Mouse (Mus musculus) fat pad, adult 2 months (tissue): Measurements from ENCODE around the gene Lbh.

ENCODE experiments used
- DNase-seq: peaks from one replicate; pipeline ENCODE4 v3.0.0-alpha.2; 2011; ENCODE audit warnings: low read depth, low spot score; ENCODE audit errors: extremely low read depth

Gene Lbh

DNA sequence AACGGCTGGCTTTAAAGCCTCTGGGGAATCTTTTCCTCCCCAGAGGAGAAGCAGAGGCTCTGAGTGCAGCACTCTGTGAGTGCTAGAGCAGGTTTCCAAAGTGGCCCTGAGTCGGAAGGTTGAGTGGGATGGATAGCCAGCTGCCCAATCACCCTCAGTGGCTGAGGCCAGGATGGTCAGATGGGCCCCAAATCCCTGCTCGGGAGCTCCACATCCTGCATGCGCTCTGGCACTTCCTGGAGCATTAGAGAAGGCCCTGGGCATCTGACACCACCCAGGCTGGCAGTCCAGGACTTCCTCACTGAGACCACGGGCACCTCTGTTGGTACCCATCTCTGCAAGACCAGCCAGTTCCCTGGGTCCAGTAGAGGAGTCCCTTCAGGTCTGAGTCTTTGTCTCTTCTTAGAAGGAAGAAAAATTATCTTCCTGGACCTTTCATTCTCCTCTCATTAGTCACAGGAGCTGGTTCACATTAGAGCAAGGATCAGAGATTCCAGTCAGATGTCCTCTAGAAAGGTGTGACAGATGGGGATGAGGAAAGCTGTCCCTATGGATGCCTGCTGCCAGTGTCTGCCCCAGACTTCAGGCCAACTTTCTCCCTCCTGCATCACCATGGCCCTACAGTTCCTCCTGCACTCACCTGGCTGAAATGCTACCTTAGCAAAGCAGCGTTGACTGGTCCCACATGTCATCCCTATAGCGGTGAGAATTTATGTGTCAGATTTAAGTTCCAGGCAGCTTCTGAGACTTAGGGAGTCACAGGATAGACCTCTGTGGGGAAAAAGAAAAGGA is 8.8 kb upstream of the Lbh start:
- no peak for DNase-seq

GRCm38 (mm10) chr17:72911283-72911682 is 6.8 kb upstream of the Lbh start:
- no peak for DNase-seq

GRCm38 (mm10) chr17:72911751-72912150 is 6.4 kb upstream of the Lbh start:
- no peak for DNase-seq

- DNase-seq = no peak
These were observed 4.0 kb upstream of the Lbh start for GRCm38 (mm10) chr17:72914082-72914481.

DNA sequence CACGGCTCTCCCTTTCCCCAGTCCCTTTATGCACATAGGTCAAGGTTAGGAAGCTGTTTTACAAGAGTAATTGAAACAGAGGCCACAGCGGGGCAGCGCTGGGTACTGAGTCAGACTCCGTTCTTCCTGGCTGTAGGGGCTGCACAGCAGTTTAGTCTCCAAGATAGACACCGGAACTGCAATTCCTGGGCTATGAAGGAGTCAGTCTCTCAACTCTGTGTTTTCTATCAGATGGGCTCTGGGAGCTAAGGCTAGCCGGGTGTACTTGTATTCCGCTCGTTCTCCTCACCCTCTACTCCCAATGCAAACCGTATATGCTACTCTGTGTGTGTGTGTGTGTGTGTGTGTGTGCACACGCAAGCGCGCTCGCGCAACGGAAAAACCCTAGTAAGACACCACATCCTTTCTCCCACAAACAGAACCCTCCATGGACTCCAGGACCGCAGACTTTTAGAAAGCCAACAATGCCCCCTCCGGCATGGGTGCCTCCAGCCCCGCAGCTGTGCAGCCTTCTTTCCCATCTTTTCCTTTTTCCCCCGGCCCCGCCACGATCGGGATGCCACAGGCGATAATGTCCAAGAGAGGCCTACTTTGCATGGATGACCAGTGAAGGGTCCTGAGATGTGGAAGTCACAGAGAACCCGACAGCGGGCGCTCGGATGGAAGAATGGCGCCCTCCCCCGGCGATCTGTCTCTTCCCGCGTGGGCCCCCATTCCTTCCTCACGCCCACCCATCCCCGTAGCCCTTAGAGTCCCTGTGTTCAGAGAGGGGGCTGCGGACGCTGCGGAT is 669 bp upstream of the Lbh start:
- no peak for DNase-seq

GRCm38 (mm10) chr17:72918571-72919541 is 751 bp downstream of the Lbh start:
- no peak for DNase-seq

- no peak for DNase-seq
These were observed 1.5 kb downstream of the Lbh start for GRCm38 (mm10) chr17:72919641-72920040.

- DNase-seq = no peak
These were observed 2.3 kb downstream of the Lbh start for GRCm38 (mm10) chr17:72920430-72920829.

GRCm38 (mm10) chr17:72920971-72921370 is 2.9 kb downstream of the Lbh start:
- DNase-seq = no peak

- no peak for DNase-seq
These were observed 4.1 kb downstream of the Lbh start for GRCm38 (mm10) chr17:72922206-72922605.

- DNase-seq = no peak
These were observed 5.2 kb downstream of the Lbh start for GRCm38 (mm10) chr17:72923283-72923682.

GRCm38 (mm10) chr17:72924295-72924694 is 6.2 kb downstream of the Lbh start:
- no peak for DNase-seq

GRCm38 (mm10) chr17:72925111-72925510 is 7.0 kb downstream of the Lbh start:
- no peak for DNase-seq

DNA sequence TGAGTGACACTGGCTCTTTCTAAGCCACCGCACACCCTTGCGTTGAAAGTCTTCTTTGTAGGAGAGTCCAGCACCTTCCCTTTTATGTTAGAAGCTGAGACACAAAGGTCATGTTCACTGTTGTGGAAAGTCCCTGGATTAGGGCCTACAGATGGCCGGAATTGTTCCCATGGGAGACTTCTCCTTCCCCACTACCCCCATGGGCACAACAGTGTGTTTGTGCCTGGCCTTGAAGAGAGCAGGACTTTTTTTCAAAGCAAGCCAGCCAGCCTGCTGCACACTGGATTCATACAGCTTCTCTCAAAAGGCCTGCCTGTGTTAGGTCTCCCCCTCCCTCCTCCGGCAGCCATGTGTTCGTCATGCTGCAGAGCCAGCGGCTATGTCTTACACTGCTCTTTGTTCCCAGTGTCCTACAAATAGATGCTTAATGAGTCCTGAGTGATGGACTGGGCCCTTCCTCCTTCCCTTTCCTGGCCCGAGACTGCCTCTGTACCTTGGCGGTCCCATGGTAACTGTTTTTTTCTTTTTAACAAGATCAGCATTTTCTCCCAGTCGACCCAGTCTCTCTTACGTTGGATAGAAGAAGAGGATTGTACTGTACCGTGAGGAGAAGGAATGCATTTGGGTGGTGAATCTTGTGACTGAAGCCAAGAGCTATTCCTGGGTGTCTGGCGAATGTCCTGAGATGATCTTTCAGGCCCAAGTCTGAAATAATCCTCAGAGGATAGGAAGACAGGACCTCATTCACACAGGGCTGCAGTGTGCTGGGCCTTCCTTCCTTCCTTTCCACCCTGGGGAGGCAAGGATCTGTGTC is 7.9 kb downstream of the Lbh start:
- DNase-seq = no peak

- DNase-seq = no peak
These were observed 8.9 kb downstream of the Lbh start for GRCm38 (mm10) chr17:72926994-72927393.

GRCm38 (mm10) chr17:72933116-72933515 is 15.0 kb downstream of the Lbh start:
- no peak for DNase-seq

DNA sequence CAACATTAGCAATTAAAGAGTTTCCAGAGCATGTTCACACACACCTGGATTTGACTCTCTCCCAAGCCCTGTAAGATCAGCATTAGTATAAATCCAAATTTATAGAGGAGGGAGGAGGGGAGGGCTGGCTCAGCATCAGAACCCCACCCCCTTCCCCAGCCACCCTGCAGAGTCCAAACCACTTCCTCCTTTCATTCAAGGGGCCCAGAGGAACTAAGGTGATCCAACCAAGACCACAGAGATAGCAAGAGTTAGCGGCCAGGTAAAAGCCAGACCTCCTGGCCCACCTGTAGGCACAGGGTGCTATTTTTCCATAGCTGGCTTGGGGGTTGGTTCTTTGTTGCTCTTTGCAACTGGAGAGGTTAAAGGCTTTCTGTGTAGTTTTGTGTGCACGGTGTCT is 16.0 kb downstream of the Lbh start:
- no peak for DNase-seq

DNA sequence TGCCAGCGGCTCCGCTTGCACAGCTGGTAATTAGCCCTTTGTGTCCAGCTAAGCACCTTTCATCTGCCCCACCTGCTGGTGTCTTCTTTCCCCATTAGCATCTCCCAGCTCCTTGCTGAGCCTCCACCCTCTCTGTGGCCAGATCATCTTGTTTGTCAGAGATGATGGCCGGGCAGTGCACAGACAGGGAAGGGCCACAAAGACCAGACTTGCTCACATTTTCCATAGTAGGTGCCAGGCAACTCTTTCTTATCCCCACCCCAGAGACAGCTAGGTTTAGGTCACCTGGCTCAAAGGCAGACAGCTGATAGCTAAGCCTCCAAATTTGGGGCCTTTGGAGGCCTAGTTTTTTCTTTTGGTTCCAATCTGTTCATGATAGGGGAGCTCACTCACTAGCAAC is 16.5 kb downstream of the Lbh start:
- DNase-seq = no peak

DNA sequence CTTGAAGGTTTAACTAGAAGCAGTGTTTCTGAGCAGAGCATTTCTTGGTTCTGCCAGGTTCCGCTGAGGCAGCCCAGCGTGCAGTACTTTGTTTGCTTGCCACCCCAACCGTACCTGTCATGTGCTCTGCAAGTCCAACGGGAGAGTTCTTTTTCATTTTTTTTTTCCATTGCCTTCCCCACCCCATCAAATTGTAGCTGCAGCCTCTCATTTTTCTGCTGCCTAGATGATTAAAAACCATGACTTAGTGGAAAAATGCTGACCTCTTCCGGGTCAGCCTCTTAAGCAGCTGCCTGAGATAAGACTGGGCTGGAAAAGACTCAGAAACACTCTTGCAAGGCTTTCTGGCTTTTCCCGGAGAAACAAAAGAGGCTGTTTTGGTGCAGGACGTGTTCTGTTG is 17.8 kb downstream of the Lbh start:
- no peak for DNase-seq

- DNase-seq = no peak
These were observed 18.2 kb downstream of the Lbh start for GRCm38 (mm10) chr17:72936336-72936735.
